Mouse (Mus musculus) cerebellum, adult 11 months (tissue): Measurements from ENCODE around the gene Ctxn1.
A peak's percentile ranks its signal among the peaks of the same experiment; 100 is the strongest.
"Not testable (repeated sequence)": the region's sequence is repeated elsewhere in the genome, so short reads cannot be mapped to it uniquely, and the experiment has no call there.

Experiments
- DNase-seq: peaks from one replicate; pipeline ENCODE4 v3.0.0; 2022

Ctxn1 gene

GRCm38 (mm10) chr8:4259125-4259804 is at the start of gene Ctxn1:
Gene Ctxn1 (minus strand): TSS chr8:4259274.
- DNase-seq: peak; percentile 67

- DNase-seq: no peak
Observed at GRCm38 (mm10) chr8:4305838-4306237, 46.8 kb upstream of the Ctxn1 start.

- no peak for DNase-seq
Observed at GRCm38 (mm10) chr8:4304124-4304547, 45.1 kb upstream of the Ctxn1 start.

- DNase-seq: no peak
Observed at GRCm38 (mm10) chr8:4297822-4298221, 38.7 kb upstream of the Ctxn1 start.

DNA sequence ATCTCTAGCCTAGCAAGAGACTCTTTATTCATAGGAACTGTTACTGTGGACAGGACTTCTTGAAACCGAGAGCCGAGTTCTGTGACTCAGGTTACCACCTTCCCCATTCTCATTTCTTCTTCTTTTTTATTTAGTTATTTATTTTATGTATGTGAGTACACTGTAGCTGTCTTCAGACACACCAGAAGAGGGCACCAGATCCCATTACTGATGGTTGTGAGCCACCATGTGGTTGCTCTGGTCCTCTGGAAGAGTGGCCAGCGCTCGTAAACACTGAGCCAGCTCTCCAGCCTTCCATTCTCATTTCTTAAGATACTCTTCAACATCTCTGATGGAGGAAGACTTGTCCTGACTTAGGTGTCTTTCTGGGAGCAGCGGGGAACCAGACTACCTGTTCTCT is 33.7 kb upstream of the Ctxn1 start:
- DNase-seq: no peak

DNA sequence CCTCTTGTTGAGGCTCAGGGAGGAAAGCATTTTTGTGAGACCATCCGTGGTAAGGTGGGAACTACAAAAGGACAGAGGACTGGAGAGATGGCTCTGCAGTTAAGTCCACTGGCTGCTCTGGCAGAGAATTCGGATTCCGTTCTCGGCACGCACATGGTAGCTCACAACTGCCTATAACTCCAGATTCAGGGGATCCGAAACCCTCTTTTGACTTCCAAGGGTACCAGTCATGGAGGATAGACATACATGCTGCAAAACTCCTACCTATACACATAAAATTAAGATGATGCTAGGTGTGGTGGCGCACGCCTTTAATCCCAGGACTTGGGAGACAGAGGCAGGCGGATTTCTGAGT is 17.0 kb upstream of the Ctxn1 start:
- no peak for DNase-seq

- peak; percentile 94 for DNase-seq
Observed at GRCm38 (mm10) chr8:4275275-4276110, 16.4 kb upstream of the Ctxn1 start, which contains the start of gene Timm44. Gene Timm44 (minus strand): TSS chr8:4275913.

- DNase-seq: no peak
Observed at GRCm38 (mm10) chr8:4269609-4270008, 10.5 kb upstream of the Ctxn1 start.

DNA sequence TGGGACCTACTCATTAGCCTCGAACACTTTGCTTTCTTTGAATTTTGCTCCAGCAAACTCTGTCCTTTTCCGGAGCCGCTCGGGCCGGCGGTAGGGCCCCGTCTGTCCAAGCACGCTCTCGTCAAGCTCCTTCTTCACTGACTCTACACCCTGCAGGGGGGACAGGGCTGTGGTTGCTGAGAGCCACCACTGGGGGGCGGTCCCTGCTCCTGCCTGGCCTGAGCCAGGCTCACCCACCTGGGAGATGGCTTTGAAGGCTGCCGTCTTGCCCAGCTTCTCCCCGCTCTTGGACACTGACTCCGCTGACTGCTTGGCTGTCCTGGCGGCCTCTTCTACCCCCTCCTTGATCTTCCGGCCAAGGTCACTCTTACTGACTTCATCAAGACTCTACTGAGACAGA is 8.6 kb upstream of the Ctxn1 start:
- DNase-seq: no peak

DNA sequence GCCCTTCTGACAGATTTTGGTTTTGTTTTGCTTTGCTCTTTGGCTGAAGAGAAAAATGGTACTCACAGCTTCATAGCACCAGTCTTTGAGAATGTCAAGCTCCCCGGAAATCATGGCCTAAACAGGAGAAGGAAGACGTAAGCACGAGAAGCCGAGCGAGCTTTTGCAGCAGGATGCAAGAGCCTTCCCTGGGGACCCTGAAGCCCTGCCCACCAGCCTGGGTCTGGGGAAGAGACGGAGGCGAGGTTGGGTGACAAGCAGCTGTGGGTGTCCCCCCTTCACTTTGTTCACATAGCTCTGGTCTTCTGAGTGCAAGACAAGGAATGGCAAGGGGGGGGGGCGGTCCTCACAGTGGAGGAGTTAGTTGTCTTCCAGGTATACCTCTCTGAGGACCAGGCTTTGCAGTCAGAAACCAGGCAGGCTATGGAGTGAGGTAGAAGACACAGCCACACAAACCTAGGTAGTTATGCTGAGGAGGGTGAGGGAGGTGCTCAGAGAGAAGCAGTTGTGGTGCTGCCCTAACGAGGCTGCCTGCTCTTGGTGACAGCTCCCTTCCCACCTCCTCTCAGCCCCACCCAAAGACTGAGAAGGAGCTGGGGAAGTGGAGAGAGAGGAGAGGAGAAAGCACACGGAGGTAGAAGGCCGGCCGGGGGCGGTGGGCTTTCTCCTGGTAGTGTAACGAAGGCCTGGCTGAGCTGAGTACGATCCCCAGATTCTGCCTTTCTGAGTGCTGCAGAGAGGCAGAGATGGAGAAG is 6.3 kb upstream of the Ctxn1 start:
- DNase-seq: no peak

DNA sequence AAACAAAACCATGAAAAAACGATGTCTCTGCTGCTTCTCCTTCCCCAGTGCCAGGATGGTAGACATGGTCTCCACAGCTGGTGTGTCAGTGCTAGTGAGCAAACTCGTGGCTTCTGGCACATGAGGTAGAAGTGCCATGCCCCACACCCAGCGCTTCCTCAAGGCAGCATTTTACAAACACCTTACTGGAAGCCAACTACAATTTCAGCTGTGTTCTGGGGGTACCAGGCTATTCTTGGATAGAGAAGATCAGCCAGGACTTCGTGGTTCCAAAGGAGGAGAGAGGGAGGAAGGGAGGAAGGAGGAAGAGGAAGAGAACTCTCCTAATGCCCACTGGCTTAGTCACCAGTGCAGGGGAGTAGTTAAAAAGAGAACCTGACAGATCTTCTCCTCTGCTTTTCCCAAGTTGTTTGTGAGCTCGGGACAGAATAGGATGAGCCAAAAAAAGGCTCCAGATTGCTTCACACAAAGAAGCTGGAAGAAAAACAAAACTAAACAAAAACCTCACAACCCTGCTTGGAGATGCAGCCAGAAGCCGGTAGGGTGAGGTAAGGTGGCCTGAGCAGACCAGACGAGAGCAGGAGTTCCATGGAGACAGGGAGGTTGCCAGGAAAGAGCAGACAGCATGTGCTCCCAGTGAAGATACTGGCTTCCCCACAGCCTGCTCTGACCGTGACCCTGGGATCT is 4.2 kb upstream of the Ctxn1 start:
- no peak for DNase-seq

DNA sequence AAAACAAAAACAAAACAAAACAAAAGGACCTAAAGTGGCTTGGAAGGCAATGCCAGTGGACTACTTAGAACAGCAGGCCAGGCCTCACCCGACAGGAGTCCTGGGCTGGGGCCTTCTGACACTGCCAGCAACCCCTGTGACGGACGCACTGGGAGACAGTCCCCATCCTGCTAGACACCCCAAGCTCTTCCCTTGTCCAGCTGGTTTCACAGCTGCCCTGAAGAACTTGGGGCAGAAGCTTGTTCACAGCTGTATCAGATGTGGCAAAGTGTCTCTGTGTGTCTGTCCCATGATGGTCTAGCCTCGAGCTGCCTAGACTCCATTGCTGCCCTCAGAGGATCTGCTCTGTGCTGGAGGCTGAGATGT is 714 bp upstream of the Ctxn1 start:
- no peak for DNase-seq

DNA sequence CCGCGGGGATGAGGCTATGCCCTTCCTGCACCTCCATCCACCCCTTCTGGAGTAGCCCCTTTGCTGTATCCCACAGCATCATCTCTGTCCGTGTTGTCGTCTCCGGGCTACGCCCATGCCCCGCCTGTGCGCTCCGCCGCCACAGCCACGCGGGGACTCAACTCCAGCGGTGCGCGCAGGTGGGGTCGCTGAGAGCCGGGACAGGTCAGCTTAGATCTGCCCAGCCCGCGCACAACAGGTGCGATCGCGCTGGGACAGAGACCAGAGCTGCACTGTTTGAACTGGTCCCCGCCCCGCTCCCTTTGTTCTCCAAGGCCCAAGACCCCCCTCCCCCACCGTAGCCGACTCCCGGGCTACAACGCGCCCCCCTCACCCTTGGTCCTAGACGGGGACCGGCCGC is 396 bp downstream of the Ctxn1 start:
- no peak for DNase-seq

DNA sequence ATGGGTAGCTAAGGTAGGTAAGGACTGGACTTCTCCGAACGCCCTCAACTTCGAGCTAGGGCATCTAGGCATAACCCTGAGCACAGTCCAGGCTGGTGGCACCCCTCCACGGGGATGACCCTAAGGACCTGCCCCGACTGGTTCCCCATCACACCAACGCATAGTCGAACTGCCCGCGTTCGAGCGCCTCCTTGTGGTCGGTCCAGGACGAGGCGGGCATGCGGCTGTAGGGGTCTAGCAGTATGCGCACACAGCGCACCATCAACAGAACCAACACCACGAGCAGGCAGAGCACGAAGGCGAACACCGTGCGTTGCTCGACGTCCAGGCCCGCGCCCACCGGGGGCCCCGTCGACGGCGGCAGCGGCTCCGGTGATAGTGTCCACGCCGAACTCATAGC is 841 bp downstream of the Ctxn1 start:
- DNase-seq: peak; percentile 58

GRCm38 (mm10) chr8:4257350-4257749 is 1.7 kb downstream of the Ctxn1 start:
- no peak for DNase-seq

- DNase-seq: no peak
Observed at GRCm38 (mm10) chr8:4256911-4257310, 2.2 kb downstream of the Ctxn1 start.

GRCm38 (mm10) chr8:4255471-4255870 is 3.6 kb downstream of the Ctxn1 start:
- DNase-seq: not testable (repeated sequence)

DNA sequence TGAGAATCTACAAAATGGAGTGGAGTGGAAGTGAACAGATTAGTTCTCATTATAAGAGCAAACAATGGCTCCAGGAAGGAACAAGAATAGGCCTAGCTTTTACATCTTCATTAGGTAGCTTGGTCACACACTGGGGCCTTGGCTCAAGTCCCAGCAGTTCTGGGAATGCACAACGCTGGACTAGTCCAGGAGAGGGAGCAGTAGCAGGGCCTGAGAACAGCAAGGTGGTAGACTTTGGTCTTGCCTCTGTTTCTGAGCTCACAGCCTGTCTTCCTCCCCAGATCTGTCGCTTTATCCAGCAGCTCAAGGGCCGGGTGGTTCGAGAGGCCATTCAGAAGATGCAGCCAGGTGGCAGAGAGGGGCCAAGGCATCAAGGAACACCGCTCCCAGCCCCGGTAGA is 5.1 kb downstream of the Ctxn1 start:
- peak; percentile 69 for DNase-seq

DNA sequence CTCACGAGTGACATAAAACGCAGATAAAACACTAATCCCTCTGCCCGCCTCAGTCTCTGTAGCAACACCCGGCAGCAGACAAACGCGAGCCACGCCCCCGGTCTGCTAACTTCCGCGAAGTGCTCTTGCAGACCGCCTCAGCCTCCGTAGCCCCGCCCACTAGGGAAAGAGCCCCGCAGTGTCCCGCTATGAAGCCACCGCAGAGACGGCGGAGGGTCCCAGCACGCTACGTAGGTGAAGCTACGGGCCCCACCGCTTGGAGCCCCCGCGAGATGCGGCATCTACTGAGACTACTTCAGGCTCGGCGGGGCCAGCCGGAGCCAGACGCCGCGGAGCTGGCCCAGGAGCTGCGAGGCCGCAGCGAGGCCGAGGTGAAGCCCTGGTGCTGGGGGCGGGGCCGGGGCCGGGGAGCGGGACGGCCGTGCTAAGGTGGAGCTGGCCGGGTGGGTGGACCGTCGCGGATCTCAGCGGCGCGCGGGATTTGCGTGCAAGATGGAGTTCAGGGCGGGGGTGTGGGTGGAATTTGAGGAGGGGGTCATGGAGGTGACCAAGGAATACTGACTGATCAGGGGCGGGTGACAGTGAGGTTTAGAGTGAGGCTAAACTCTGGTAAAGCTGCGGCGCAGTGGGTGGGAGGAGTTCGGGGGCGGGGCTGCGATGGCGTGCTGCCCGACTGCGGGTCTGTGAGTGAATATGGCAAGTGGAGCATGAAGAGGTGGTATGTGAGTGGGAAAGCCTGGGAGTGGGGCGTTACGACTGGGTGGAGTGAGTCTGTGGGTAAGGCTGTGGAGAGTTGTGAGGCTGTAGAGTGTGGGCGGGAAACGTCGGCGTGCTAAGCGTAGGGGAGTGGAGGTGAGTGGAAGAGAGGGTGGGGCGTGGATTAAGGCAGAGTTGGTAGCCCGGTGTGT is 5.9 kb downstream of the Ctxn1 start, which contains the start of gene Snapc2:
Snapc2 (plus strand) TSS at position 147 of the 908 bp plus-strand sequence.
- DNase-seq: peak; percentile 91

- DNase-seq: no peak
Observed at GRCm38 (mm10) chr8:4252116-4252760, 6.8 kb downstream of the Ctxn1 start.

DNA sequence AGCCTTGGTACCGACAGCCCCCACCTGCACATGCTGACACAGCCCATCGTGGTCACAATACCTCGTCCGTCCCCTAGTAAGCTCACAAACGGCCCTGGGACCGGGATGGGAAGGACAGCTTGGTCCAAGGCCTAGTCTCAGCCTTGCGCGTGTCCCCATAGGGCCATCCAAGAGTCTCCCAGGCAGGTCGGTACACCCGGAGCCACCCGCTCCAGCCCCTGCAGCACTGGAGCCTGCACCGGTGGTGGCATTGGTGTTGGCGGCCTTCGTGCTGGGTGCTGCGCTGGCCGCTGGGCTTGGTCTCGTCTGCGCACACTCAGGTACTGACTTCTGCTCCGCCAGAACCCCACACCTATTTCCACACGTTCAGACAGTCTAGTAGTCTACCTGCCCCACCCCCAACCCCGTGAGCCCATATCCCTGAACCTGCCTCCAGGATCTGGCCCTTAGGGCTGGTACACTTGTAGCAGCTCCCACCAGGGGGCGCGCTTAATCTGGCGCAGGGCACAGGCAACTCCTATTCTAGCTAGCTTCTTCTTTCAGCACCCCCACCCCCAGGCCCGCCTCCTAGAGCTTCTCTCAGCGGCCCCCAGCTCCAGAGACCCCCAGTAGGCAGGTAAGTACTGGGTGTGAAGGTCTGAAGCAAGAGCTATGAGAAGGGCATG is 8.6 kb downstream of the Ctxn1 start:
- peak; percentile 75 for DNase-seq
